Mouse (Mus musculus) ES-Bruce4 (cell line): ENCODE results near the gene Setd6.

Source experiments
- CTCF ChIP-seq: IDR thresholded peaks from one replicate; pipeline ENCODE4 v1.8.1; 2011; ENCODE audit warnings: low read depth, low read length
- POLR2A ChIP-seq: IDR thresholded peaks from one replicate; pipeline ENCODE4 v1.8.1; 2011; ENCODE audit warnings: low read length; ENCODE audit not compliant: insufficient read depth

DNA sequence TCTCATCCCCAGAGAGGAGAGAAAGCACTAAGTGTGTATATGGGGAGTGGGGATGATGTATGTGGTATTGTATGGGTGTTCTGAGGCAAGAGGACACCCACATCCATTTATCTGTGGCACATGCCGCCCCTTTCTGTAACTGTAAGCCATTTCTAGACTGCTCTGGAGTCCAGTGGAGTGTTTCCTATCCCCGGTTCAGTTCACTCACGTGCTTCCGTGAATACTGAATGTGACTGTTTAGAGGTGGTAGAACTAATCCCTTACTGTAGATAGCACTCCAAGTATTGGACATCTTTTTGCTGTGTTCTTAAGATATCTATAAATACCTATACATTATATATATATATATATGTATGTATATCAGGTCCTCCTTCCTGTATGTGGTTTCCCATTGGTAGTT lies 1.3 kb upstream of the Setd6 start:
- TF ChIP-seq POLR2A (no peak), CTCF (no peak)
